Mouse (Mus musculus) embryo, embryonic 10 days (tissue): ENCODE measurements around the gene Nat10.
A peak's percentile ranks its signal among the peaks of the same experiment; 100 is the strongest.

ENCODE experiments used
- DNase-seq: peaks from one replicate; pipeline ENCODE4 v3.0.0-alpha.2; 2015; ENCODE audit warnings: low spot score

The Nat10 gene

DNA sequence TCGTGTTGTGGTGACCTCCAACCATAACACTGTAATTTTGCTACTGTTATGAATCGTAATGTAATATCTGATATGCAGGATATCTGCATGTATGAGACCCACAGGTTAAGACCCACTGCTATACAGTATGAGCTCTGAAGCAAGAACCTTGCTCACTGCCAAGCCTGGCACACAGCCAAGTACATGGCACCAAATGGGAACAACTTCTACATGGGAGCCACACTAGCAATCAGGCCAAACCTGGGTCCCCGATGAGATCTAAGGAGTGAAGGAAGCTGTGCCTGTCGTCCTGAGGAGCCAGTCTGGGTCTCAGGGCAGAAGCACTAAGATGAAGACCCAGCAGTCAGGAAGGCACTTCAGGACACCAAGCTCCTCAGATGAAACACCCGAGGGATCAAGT lies 15.6 kb downstream of the Nat10 start:
- DNase-seq, result no peak

DNA sequence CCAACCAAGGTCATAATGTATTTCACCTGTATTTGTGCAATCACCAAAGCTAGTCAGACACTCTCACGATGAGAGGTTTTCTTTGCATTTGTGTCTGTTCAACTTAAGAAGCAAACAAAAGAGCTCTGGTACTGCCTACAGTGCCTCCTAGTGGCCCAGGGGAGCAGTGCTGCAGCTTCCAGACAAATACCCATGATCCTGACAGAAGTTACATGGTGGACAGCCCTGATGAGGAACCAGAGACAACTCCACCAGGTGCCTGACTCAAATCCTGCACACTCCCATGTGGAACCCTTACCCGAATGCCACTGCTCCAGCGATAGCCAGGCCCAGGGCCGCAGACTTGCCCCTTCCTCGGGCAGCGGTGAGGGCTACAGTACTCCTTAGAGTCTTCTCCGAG lies 17.1 kb downstream of the Nat10 start:
- peak; percentile 80 for DNase-seq

GRCm38 (mm10) chr2:103743536-103743935 lies 17.5 kb downstream of the Nat10 start:
- no peak for DNase-seq

DNA sequence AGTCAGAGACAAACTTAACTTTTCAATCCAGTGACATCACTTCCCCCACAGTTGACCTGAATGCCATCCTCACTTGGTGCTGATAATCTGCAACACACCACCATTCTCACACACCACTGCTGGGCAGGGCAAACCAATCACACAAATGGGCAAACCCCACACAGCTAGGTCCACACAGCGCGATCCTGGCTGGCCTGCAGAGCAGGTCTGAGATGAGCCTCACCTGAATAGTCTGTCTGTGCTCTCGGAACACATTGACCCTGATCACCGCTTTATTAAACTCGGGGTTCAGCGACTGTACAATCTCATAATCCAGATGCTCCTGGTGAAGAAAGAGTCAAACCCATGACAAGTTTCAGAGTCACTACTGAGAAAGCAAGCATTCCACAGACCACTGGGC lies 18.2 kb downstream of the Nat10 start:
- no peak for DNase-seq

GRCm38 (mm10) chr2:103731423-103731822 lies 29.6 kb downstream of the Nat10 start:
- no peak for DNase-seq

DNA sequence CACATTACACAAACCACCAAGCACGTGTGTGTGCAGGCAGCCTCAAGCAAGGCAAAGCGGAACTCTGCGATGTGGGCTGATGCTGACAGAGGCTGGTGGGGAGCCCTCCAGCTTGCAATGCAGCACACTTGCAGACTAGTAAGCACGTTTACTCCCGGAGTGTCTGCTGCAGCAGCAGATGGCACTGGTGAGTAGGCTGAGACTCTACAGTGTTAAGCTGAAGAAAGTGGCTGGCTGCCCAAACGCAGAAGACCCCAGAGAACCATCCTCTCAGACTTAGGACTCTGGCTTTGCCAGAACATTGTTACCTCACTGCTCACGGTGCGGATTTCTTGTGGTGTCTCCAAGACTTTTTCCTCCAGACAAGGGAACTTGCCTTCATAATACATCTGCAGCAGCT lies 30.1 kb downstream of the Nat10 start:
- DNase-seq, result no peak

GRCm38 (mm10) chr2:103728027-103728540 lies 33.0 kb downstream of the Nat10 start:
- DNase-seq, result no peak

DNA sequence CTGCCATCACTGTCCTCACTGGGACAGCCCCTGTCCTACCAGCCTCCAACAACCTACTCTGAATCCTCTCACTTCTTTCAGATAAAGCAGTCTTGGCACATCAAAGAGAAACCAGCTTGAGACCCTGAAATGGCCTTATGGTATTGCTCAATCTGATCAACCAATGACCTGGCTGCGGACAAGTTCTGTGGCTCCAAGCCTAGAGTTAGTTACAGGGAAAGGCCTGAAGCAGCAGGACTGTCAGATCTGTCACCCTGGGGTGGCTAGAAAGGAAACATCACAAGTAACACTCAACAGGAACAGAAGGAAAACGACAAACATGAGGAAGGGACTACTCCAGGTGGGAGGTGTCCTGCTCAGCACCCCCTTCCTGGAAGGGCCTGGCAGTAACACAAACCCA lies 36.5 kb downstream of the Nat10 start:
- DNase-seq, result no peak

GRCm38 (mm10) chr2:103719292-103719646 lies 41.8 kb downstream of the Nat10 start:
- no peak for DNase-seq

GRCm38 (mm10) chr2:103718594-103719291 lies 42.3 kb downstream of the Nat10 start:
- peak; percentile 86 for DNase-seq

DNA sequence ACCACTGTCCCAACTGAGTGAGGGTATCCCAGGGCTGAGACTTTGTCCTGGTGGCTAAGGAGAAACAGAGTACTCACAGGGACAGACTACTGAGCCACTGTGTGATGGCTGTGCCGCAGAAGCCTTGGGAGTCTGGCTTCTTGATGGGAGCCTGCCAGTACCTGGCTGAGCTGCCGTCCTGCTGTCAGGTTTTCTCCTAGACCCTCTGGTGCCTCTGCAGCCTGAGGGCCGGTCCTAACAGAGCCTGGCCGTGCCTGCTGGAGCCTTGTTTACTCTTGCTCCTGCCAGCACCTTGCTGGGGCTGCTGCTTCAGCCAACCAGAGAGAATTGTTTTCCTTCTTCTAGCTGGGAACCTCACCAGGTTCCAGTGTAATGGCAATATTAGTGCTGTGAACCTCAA lies 46.7 kb downstream of the Nat10 start:
- no peak for DNase-seq

DNA sequence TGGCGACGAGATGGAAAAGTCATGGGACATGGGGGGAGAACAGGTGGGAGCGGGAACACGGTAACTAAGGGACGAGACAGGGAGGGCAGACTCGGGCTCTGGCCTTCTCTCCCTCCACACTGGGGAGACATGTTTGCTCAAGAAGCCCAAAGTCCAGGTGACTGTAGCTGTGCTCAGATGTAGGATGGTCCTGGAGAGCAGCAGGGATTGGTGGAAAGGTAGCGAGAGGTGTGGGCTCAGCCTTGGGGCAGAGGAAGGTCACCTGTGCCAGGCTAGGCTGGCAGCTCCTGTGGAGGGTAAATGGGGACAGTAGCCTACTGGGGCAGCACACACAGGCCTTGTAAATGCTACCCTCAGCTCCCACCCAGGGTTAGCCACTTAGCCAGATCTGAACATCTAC lies 47.2 kb downstream of the Nat10 start:
- no peak for DNase-seq

DNA sequence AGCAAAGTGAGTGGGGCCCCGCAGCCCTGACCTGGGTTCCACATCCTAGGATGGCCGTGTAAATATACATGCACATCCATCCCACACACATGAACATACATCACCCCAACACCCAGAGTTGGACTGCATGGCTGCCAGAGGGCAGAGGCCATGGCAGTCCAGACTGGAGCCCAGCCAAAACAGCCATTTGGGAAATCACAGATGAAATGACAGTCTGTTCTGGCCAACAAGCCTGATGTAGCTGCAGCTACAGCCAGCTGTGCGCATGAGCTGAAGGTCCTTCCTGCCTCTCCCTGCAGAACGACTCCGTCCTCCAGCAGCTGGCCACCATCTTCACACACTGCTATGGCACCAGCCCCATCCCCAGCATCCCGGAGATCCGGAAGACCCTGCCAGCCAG lies 50.2 kb downstream of the Nat10 start:
- DNase-seq, result no peak

GRCm38 (mm10) chr2:103707056-103707776 lies 53.9 kb downstream of the Nat10 start:
- no peak for DNase-seq

- no peak for DNase-seq
Observed at GRCm38 (mm10) chr2:103706226-103706625, 54.8 kb downstream of the Nat10 start.

DNA sequence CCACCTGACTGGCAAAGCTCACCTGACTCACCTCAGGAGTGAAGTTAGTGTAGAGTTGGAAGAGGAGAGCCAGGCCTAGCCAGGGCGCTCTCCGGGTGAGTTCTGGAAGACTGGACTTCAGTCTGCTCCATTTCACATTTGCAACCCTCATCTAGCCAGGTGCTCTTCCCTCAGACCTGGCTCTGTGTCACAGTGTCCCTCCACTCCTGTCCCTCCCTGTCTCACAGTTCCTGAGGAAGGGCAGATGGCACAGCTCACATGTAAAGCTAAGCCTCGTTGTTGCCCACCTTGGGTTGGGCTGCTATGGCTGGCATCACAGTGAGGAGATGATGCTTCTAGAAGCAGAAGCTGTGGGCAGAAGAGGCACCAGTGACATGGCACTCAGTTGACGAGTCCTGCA lies 55.2 kb downstream of the Nat10 start:
- DNase-seq, result no peak

DNA sequence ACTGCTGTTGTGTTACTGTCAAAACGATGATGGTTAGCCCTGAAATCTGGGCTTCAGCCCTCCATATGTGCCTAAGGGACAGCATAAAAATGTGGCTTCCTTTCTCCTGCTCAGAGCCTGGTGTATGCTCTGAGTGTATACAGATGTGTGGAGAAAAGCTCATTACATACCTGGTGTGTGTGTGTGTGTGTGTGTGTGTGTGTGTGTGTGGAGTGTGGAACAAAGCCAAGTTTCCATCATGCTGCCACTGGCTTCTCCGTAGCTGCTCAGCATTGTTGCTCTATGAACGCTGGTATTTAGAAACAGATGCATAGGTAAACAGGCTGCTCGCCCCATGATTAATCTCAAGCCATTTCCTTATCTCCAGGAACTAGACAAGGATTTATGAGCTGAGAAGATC lies 57.2 kb downstream of the Nat10 start:
- DNase-seq, result no peak

DNA sequence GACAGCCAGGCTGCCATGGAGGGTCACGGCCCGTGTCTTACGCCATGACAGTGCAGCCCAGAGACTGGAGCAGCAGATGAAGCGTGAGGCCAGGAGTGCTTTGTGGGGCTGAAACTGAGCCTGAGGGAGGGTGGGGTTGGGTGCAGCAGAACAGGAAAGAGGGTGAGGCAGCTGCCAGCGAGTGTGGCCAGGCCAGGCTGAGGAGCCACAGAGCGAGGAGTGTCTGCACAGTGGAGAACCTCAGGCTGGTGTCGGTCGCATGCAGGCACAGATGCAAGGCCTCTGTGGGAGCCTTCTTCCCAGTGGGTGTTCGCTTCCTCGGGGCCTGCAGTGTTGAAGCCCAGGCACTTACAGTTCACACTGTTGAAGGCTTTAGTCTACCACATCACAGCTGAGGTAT lies 57.7 kb downstream of the Nat10 start:
- no peak for DNase-seq

GRCm38 (mm10) chr2:103700514-103700913 lies 60.6 kb downstream of the Nat10 start:
- peak; percentile 35 for DNase-seq

DNA sequence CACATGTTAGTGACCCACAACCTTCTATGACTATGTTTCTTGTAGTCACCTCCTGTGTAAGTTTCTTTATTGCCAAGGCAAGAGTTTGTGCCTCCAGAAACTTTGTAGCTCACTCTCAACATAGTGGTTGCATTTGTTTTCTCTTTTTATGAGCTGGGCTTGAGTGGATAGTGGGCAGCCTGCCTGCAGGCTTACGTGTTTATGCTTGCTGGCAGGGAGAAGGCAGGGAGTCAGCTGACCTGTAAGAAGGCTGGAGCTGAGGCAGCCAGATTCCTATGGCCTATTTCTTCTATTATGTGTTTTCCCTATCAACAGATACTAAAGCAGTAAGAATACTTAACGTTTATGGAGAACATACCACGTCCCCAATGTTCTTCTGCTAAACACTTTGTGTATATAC lies 64.9 kb downstream of the Nat10 start:
- DNase-seq, result no peak

DNA sequence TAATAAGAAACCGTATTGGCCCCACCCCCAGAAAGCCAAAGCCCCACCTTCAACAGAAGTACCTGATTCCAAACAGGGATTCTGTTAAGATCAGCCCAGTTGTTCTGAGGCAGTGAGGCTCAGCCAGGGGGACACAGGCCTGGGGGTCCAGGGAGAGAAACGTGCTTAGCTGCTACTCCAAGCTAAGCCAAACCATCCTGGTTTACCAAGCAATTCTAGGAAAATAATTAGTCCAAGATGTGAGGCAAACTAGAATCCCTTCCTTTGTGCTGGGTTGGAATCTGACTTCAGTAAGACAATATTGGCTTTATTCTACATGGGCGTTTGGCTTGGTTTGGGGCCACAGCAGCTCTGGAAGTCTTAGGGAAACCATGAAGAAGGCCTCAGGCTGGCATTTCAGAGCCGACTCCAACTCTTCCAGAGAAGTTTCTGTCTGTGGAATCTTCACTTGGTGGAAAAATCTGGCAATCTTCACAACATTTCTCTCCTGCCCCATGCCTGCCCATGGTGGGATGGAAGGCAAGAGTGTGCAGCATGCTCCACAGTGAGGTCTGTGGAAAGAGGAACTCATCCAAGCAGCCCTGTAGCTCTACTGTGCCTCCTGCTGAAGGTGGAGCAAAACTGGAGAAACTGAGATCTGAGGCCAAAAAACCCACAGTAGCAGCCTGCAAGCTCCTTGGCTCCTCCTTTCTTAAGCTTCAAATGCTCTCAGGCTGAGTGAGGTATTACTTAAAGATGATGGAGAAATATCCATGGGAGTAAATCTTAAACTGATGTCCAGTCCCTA lies 66.1 kb downstream of the Nat10 start:
- DNase-seq, result peak; percentile 25

GRCm38 (mm10) chr2:103692810-103693209 lies 68.3 kb downstream of the Nat10 start:
- no peak for DNase-seq

- no peak for DNase-seq
Observed at GRCm38 (mm10) chr2:103691278-103691677, 69.8 kb downstream of the Nat10 start.
